Mouse (Mus musculus) erythroblast, embryonic 14.5 days (primary cell): ENCODE results near the gene Il17rc. TPM values are rescaled to one million over a fixed set of nuclear protein-coding genes. Genes with fewer than 3 reads are reported as not detected.

Source experiments
- H3K27me3 ChIP-seq: 2 replicates; pipeline ENCODE4 v1.6.1; 2012; ENCODE audit warnings: inconsistent platforms; ENCODE audit not compliant: control insufficient read depth
- H3K36me3 ChIP-seq: 2 replicates; pipeline ENCODE4 v1.6.1; 2012; ENCODE audit warnings: mild to moderate bottlenecking, inconsistent platforms; ENCODE audit not compliant: control insufficient read depth
- H3K4me1 ChIP-seq: 2 replicates; pipeline ENCODE4 v1.6.1; 2012; ENCODE audit warnings: inconsistent platforms; ENCODE audit not compliant: control insufficient read depth
- H3K4me3 ChIP-seq: replicated peaks from 2 replicates; pipeline ENCODE3; 2012; ENCODE audit warnings: moderate library complexity, mild to moderate bottlenecking, inconsistent platforms
- H3K9me3 ChIP-seq: 2 replicates; pipeline ENCODE4 v1.6.1; 2012; ENCODE audit warnings: low read length, inconsistent platforms, mixed read lengths; ENCODE audit not compliant: control insufficient read depth
- GATA1 ChIP-seq: IDR thresholded peaks from 2 replicates; pipeline ENCODE4 v1.6.1; 2012; ENCODE audit warnings: low read length, inconsistent platforms, mixed read lengths
- TAL1 ChIP-seq: IDR thresholded peaks from 3 replicates; pipeline ENCODE4 v1.6.1; 2012; ENCODE audit warnings: low read length, inconsistent platforms, mixed read lengths
- polyA plus RNA-seq: library from polyadenylated mRNA; stranded (reverse); fragments of >175 nt; gene quantifications from 2 replicates; pipeline ENCODE4 v1.2.3, GENCODE M21; 2012

Il17rc gene
- polyA plus RNA-seq, 1 experiment = not detected

- Histone ChIP-seq H3K27me3 (no peaks in the 10 kb centered on the region), H3K4me1 (no peaks in the 10 kb centered on the region; the same call in none of the 2 replicates), H3K9me3 (no peaks in the 10 kb centered on the region), H3K36me3 (peaks cover 88% of the 10 kb centered on the region), H3K4me3 (no peak overlapping the region)
- TF ChIP-seq GATA1 = no peak
- TF ChIP-seq TAL1 = no peak
Observed at GRCm38 (mm10) chr6:113522310-113522709, 51.1 kb downstream of the Il17rc start.

- H3K36me3 ChIP-seq = peaks cover 86% of the 10 kb centered on the region
- H3K9me3 ChIP-seq = no peaks in the 10 kb centered on the region
- H3K4me1 ChIP-seq = no peaks in the 10 kb centered on the region; the same call in none of the 2 replicates
- no peaks in the 10 kb centered on the region for H3K27me3 ChIP-seq
- H3K4me3 ChIP-seq = no peak overlapping the region
- TF ChIP-seq TAL1 (no peak), GATA1 (no peak)
Observed at GRCm38 (mm10) chr6:113523420-113523819, 52.2 kb downstream of the Il17rc start.

- H3K36me3 ChIP-seq = peaks cover 51% of the 10 kb centered on the region
- H3K27me3 ChIP-seq = no peaks in the 10 kb centered on the region
- H3K9me3 ChIP-seq = no peaks in the 10 kb centered on the region
- TF ChIP-seq GATA1 = no peak; the same call in 1 of the 2 replicates
- TF ChIP-seq TAL1 = no peak
- peaks cover 31% of the 10 kb centered on the region for H3K4me1 ChIP-seq
- H3K4me3 ChIP-seq = peak within 1 kb of the TSS; percentile 100
Observed at GRCm38 (mm10) chr6:113530932-113531839, 60.0 kb downstream of the Il17rc start, which contains the start of the genes Emc3 and Fancd2. Gene Emc3 (minus strand): TSS chr6:113531652. Gene Fancd2 (plus strand): TSS chr6:113531682.

- TF ChIP-seq GATA1 = no peak
- Histone ChIP-seq H3K9me3 (no peaks in the 10 kb centered on the region), H3K4me1 (peaks cover 31% of the 10 kb centered on the region), H3K4me3 (peak overlapping the region; percentile 100), H3K36me3 (peaks cover 54% of the 10 kb centered on the region), H3K27me3 (no peaks in the 10 kb centered on the region)
Observed at GRCm38 (mm10) chr6:113531840-113532404, 60.7 kb downstream of the Il17rc start.

Other genes starting within 250 kb of the Il17rc start
- 11.4 and 14.2 TPM in 2 replicates for gene Mtmr14, start 233.6 kb upstream of the Il17rc start, polyA plus RNA-seq
- 0.02 and 0.03 TPM in 2 replicates for gene Cpne9, start 189.1 kb upstream of the Il17rc start, polyA plus RNA-seq
- 6.0 and 6.8 TPM in 2 replicates for gene Brpf1, start 164.3 kb upstream of the Il17rc start, polyA plus RNA-seq
- gene Ogg1, start 144.5 kb upstream of the Il17rc start, polyA plus RNA-seq = 0.56 and 0.83 TPM in 2 replicates
- gene Camk1, start 127.4 kb upstream of the Il17rc start, polyA plus RNA-seq = 0.19 and 0.31 TPM in 2 replicates
- 13.9 and 15.1 TPM in 2 replicates for gene Tada3, start 93.5 kb upstream of the Il17rc start, polyA plus RNA-seq
- 14.9 and 23.3 TPM in 2 replicates for gene Arpc4, start 93.3 kb upstream of the Il17rc start, polyA plus RNA-seq
- gene Ttll3, start 82.2 kb upstream of the Il17rc start, polyA plus RNA-seq = 0.16 and 0.34 TPM in 2 replicates
- gene Rpusd3, start 52.1 kb upstream of the Il17rc start, polyA plus RNA-seq = 9.0 and 14.6 TPM in 2 replicates
- not detected in 2 replicates for gene Cidec, start 35.7 kb upstream of the Il17rc start, polyA plus RNA-seq
- 0.23 and 0.38 TPM in 2 replicates for gene Jagn1, start 28.9 kb upstream of the Il17rc start, polyA plus RNA-seq
- gene Il17re, start 12.9 kb upstream of the Il17rc start, polyA plus RNA-seq = not detected in 2 replicates
- gene Creld1, start 11.9 kb downstream of the Il17rc start, polyA plus RNA-seq = 0.38 and 0.61 TPM in 2 replicates
- 0.02 TPM in 1 of 2 replicates, not detected in the other for gene Prrt3, start 30.5 kb downstream of the Il17rc start, polyA plus RNA-seq
- gene Emc3, start 60.2 kb downstream of the Il17rc start, polyA plus RNA-seq = 2.4 and 2.6 TPM in 2 replicates
- gene Fancd2, start 60.3 kb downstream of the Il17rc start, polyA plus RNA-seq = 0.13 and 0.15 TPM in 2 replicates
- not detected in 2 replicates for gene Fancd2os, start 129.3 kb downstream of the Il17rc start, polyA plus RNA-seq
- 2.1 and 2.6 TPM in 2 replicates for gene Brk1, start 133.3 kb downstream of the Il17rc start, polyA plus RNA-seq
- gene Vhl, start 152.5 kb downstream of the Il17rc start, polyA plus RNA-seq = 0.15 and 0.21 TPM in 2 replicates
- gene Irak2, start 167.0 kb downstream of the Il17rc start, polyA plus RNA-seq = 13.6 and 15.2 TPM in 2 replicates
- 2.5 and 3.3 TPM in 2 replicates for gene Tatdn2, start 225.6 kb downstream of the Il17rc start, polyA plus RNA-seq
- gene Ghrl, start 248.5 kb downstream of the Il17rc start, polyA plus RNA-seq = not detected in 2 replicates